Mouse (Mus musculus) mesoderm, embryonic 11.5 days (tissue): Measurements from ENCODE around the gene Psip1.

Experiments used
- DNase-seq: peaks from one replicate; pipeline ENCODE4 v3.0.0-alpha.2; 2012; ENCODE audit warnings: low read depth, low spot score

Psip1 gene

DNA sequence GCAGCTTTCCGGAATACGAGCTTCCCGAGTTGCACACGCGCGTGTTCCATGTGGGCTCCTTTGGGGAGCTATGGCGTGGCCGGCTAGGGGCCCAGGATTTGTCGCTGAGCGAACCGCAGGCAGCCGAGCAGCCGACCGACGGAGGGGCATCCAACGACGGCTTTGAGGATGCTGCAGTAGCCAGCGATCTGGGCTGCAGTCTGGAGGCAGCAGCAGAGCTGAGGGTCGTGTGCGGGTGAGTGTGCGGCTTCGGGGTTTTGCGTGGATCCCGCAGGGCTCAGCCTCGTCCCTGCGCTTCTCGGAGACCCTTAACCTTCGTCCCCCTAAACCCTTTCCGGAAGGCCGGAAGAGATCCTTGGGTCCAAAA lies 68.5 kb downstream of the Psip1 start:
- DNase-seq = no peak

DNA sequence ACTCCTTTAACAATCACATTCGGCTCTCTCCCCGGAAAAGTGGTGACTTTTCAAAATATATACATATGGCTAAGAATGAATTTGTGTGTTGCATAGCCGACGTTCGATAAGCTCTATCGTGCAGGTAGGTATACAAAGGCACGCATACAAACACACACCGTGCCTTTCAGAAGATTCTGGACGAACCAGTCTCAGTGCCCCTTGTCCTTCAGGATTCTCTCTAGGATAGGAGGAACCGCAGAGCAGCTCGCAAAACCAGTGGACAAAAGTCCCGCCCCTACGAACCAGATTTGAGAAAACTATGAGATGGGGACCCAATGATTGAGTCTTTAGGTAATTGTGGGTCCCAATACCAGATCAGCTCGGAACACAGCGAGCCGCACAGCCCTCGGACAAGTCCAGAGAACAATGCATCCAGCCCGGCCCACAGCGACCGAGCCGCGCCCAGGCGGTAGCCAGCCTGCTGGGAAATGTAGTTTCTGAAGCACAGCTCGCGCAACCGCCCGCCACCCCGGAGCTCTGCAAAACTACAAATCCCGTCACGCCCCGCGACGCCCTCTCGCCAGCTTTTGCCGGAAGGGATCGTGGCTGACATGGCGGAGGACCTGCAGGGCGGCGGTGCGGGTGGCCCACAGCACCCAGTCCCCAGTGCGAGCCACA lies 69.0 kb downstream of the Psip1 start, which contains the start of gene Snapc3:
TSS of gene Snapc3 (plus strand) at position 565 of the 660 bp plus-strand sequence.
- peak; percentile 96 for DNase-seq

DNA sequence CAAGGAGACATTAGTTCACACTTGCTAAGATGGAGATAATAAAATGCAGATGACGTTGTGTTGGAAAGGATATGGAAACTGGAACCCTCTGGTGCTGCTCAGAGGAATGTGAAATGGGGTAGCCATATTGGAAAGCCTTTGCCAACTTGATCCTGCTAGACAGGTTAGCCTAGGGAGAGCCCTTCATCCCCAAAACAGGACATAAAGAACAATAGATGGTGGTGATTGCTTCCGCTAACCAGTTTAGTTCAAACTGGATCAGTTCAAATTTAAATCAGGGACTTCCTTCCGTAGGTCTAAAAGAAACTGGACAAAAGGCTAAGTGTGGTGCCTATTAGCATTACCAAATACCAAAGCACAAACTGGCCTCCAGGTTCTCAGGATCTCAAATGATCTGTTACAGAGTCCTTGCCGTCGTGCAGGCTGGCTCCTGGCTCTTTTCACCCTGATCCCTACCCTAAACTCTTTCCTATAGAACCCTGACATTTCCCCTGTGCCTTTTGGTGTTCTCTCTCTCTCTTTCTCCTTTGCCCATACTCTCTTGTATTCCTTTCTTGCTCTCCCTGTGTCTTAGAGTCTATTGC lies 71.9 kb downstream of the Psip1 start:
- DNase-seq = no peak

DNA sequence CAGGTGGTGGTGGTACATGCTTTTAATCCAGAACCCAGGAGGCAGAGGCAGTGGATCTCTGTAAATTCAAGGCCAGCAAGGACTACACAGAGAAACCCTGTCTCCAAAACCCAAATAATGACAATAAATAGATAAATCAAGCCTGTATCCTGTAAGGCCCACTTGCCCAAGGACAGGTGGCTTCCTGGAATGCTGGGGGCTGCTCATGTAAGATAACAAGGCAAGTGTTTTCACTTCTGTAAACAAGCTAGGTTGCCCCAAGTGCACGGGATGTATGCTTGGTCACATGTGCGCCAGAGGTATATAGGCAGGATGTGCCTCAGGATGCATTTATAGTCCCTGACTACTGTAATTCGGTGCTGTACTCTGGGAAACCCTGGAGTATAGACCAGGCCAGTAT lies 74.2 kb downstream of the Psip1 start:
- DNase-seq = no peak

DNA sequence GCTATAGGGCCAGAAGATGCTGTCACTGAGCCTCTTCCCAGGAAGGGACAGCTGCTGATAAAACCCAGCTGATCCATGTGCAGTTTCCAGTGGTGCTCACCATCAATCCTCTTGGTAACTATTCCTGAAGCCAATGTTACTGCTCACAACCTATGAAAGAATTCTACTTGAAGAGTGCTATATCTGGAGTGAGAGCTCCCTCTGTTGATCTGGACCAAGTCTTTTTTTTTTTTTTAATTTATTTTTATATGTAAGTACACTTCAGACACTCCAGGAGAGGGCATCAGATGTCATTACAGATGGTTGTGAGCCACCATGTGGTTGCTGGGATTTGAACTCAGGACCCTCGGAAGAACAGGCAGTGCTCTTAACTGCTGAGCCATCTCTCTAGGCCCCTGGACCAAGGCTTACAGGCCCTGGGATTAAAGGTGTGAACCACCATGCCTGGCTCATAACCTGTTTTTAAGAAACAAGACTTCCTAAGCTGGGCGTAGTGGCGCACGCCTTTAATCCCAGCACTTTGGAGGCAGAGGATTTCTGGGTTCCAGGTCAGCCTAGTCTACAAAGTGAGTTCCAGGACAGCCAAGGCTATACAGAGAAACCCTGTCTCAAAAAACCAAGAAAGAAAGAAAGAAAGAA lies 76.3 kb downstream of the Psip1 start:
- no peak for DNase-seq

DNA sequence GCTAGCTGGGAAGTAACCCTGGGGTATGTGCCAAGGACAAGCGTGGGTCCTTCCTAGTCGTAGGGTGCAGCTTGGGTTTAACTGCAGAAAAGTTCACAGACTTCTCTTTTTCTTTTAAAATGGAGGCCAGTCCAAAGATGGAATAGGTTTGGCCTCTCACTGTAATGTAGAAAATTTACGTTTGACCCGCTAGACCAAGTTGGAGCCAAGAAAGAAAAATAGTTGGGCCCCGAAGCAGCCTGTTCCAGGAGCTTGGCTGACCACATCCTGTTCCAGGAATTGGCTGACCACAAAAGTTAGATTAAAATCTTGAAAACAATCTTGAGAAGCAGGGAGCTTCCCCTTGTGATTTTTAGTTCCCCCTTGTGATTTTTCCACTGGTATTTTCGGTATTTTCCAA lies 78.6 kb downstream of the Psip1 start:
- no peak for DNase-seq
